Mouse (Mus musculus) forebrain, embryonic 11.5 days (tissue): Measurements from ENCODE around the gene Olfr67. TPM values are rescaled to one million over a fixed set of nuclear protein-coding genes. Genes with fewer than 3 reads are reported as not detected.
"Not testable (repeated sequence)": the region's sequence is repeated elsewhere in the genome, so short reads cannot be mapped to it uniquely, and the experiment has no call there.

Experiments used
- ATAC-seq: fragments of 200-750 bp; cut with Nextera tagmentation; replicated peaks from 2 replicates; pipeline ENCODE4 v1.8.0; 2017; ENCODE audit warnings: moderate TSS enrichment; ENCODE audit not compliant: low FRiP score
- DNase-seq: peaks from one replicate; pipeline ENCODE4 v3.0.0-alpha.2; 2017; ENCODE audit warnings: low spot score
- H3K27ac ChIP-seq: fragments of 300-500 bp; sonication (generic); 2 replicates; pipeline ENCODE4 v1.5.1; 2014; ENCODE audit warnings: low read depth, low read length
- H3K27me3 ChIP-seq: fragments of 300-500 bp; sonication (generic); 2 replicates; pipeline ENCODE4 v1.6.1; 2014; ENCODE audit warnings: mild to moderate bottlenecking, low read length, mixed read lengths; ENCODE audit not compliant: control insufficient read depth, insufficient read depth
- H3K36me3 ChIP-seq: fragments of 300-500 bp; sonication (generic); 2 replicates; pipeline ENCODE4 v1.6.1; 2014; ENCODE audit warnings: mild to moderate bottlenecking, low read length, moderate library complexity, mixed read lengths; ENCODE audit not compliant: control insufficient read depth, insufficient read depth
- H3K4me1 ChIP-seq: fragments of 300-500 bp; sonication (generic); replicated peaks from 2 replicates; pipeline ENCODE4 v1.6.1; 2014; ENCODE audit warnings: low read length, mixed read lengths; ENCODE audit not compliant: control insufficient read depth, insufficient read depth
- H3K4me2 ChIP-seq: fragments of 300-500 bp; sonication (generic); 2 replicates; pipeline ENCODE4 v1.6.1; 2014; ENCODE audit warnings: low read depth, mild to moderate bottlenecking, low read length, moderate library complexity, mixed read lengths; ENCODE audit not compliant: severe bottlenecking
- H3K4me3 ChIP-seq: fragments of 300-500 bp; sonication (generic); 2 replicates; pipeline ENCODE4 v1.5.1; 2014; ENCODE audit warnings: low read depth, low read length
- H3K9ac ChIP-seq: fragments of 300-500 bp; sonication (generic); 2 replicates; pipeline ENCODE4 v1.6.1; 2014; ENCODE audit warnings: low read length
- H3K9me3 ChIP-seq: fragments of 300-500 bp; sonication (generic); 2 replicates; pipeline ENCODE4 v1.6.1; 2016; ENCODE audit warnings: low read length, mixed read lengths; ENCODE audit not compliant: control insufficient read depth
- WGBS: fragments of 180-500 bp; shearing (Covaris S2); extraction: QIAGEN DNeasy Blood & Tissue Kit; methylation state at CpG from one replicate; pipeline ENCODE4 v1.1.7; 2014; 5-methylcytosine and 5-hydroxymethylcytosine counted together
- polyA plus RNA-seq: library from polyadenylated mRNA; unstranded; fragments of >200 nt; fragmentation: Nextera tagmentation; extraction: Ambion mirVana; gene quantifications from 2 replicates; pipeline ENCODE4 v1.2.1, GENCODE M21; 2014

Gene Olfr67
- polyA plus RNA-seq, 1 experiment from 2014 or later, result not detected

GRCm38 (mm10) chr7:103813152-103813551 lies 21.5 kb upstream of the Olfr67 start:
- not testable (repeated sequence) for H3K36me3 ChIP-seq, H3K4me1 ChIP-seq, H3K4me2 ChIP-seq, ATAC-seq, H3K9ac ChIP-seq, H3K27ac ChIP-seq, H3K4me3 ChIP-seq, H3K9me3 ChIP-seq, H3K27me3 ChIP-seq, DNase-seq
- WGBS, result no CpG with 5 or more reads among the region's 3 CpGs

- Histone ChIP-seq H3K4me1 (no peaks in the 10 kb centered on the region), H3K36me3 (no peaks in the 10 kb centered on the region), H3K27me3 (no peaks in the 10 kb centered on the region), H3K4me3 (no peak overlapping the region), H3K9ac (no peak overlapping the region), H3K27ac (no peak overlapping the region), H3K4me2 (no peak overlapping the region), H3K9me3 (no peaks in the 10 kb centered on the region)
- DNase-seq, result no peak
- WGBS, result 82% methylated on average over 1 of the region's 1 CpGs
- no peak for ATAC-seq
Observed at GRCm38 (mm10) chr7:103812174-103812573, 20.6 kb upstream of the Olfr67 start.

GRCm38 (mm10) chr7:103811223-103811845 lies 19.7 kb upstream of the Olfr67 start:
- Histone ChIP-seq H3K9me3 (no peaks in the 10 kb centered on the region), H3K36me3 (no peaks in the 10 kb centered on the region), H3K4me3 (no peak overlapping the region), H3K4me1 (no peaks in the 10 kb centered on the region), H3K27me3 (no peaks in the 10 kb centered on the region), H3K9ac (no peak overlapping the region), H3K27ac (no peak overlapping the region), H3K4me2 (no peak overlapping the region)
- 86% methylated on average over 1 of the region's 1 CpGs for WGBS
- ATAC-seq (no peak), DNase-seq (no peak)

GRCm38 (mm10) chr7:103810746-103811145 lies 19.1 kb upstream of the Olfr67 start:
- no peak overlapping the region for H3K9ac ChIP-seq
- ATAC-seq (no peak), DNase-seq (no peak)
- H3K36me3 ChIP-seq, result no peaks in the 10 kb centered on the region
- H3K4me1 ChIP-seq, result no peaks in the 10 kb centered on the region
- H3K27me3 ChIP-seq, result no peaks in the 10 kb centered on the region
- no peak overlapping the region for H3K27ac ChIP-seq
- H3K4me3 ChIP-seq, result no peak overlapping the region
- 85% methylated on average over 3 of the region's 3 CpGs for WGBS
- no peaks in the 10 kb centered on the region for H3K9me3 ChIP-seq
- no peak overlapping the region for H3K4me2 ChIP-seq

GRCm38 (mm10) chr7:103810296-103810695 lies 18.7 kb upstream of the Olfr67 start:
- 85% methylated on average over 1 of the region's 1 CpGs for WGBS
- Histone ChIP-seq H3K9ac (no peak overlapping the region), H3K27ac (no peak overlapping the region), H3K27me3 (no peaks in the 10 kb centered on the region), H3K4me2 (no peak overlapping the region), H3K4me3 (no peak overlapping the region), H3K4me1 (no peaks in the 10 kb centered on the region), H3K36me3 (no peaks in the 10 kb centered on the region), H3K9me3 (no peaks in the 10 kb centered on the region)
- no peak for ATAC-seq
- DNase-seq, result no peak

GRCm38 (mm10) chr7:103809801-103810155 lies 18.2 kb upstream of the Olfr67 start:
- 72% methylated on average over 1 of the region's 1 CpGs for WGBS
- DNase-seq, result no peak

GRCm38 (mm10) chr7:103808971-103809800 lies 17.6 kb upstream of the Olfr67 start:
- H3K27ac ChIP-seq, result no peak overlapping the region; the same call in 1 of the 2 replicates
- no peaks in the 10 kb centered on the region for H3K9me3 ChIP-seq
- H3K36me3 ChIP-seq, result no peaks in the 10 kb centered on the region
- no peak overlapping the region for H3K4me3 ChIP-seq
- H3K4me2 ChIP-seq, result no peak overlapping the region
- H3K27me3 ChIP-seq, result no peaks in the 10 kb centered on the region
- DNase-seq, result no peak
- H3K4me1 ChIP-seq, result no peaks in the 10 kb centered on the region
- WGBS, result 79% methylated on average over 5 of the region's 5 CpGs
- H3K9ac ChIP-seq, result no peak overlapping the region
- no peak for ATAC-seq

More at GRCm38 (mm10) chr7:103809801-103810155, 18.2 kb upstream of the Olfr67 start:
- Histone ChIP-seq H3K27ac (no peak overlapping the region; the same call in 1 of the 2 replicates), H3K36me3 (no peaks in the 10 kb centered on the region), H3K9ac (no peak overlapping the region), H3K4me3 (no peak overlapping the region), H3K27me3 (no peaks in the 10 kb centered on the region), H3K9me3 (no peaks in the 10 kb centered on the region), H3K4me2 (no peak overlapping the region), H3K4me1 (no peaks in the 10 kb centered on the region)
- ATAC-seq, result no peak

- not testable (repeated sequence) for H3K27me3 ChIP-seq, H3K4me1 ChIP-seq, H3K27ac ChIP-seq, H3K9me3 ChIP-seq, DNase-seq, H3K9ac ChIP-seq, H3K36me3 ChIP-seq, ATAC-seq, H3K4me2 ChIP-seq, H3K4me3 ChIP-seq
- WGBS, result 71% methylated on average over 2 of the region's 2 CpGs
Observed at GRCm38 (mm10) chr7:103808120-103808519, 16.5 kb upstream of the Olfr67 start.
